Mouse (Mus musculus): Measurements from ENCODE around the gene Tmub1. TPM values are rescaled to one million over a fixed set of nuclear protein-coding genes. Genes with fewer than 3 reads are reported as not detected.

The Tmub1 gene
- polyA plus RNA-seq, 1 experiment from 2014 or later = 24.6 TPM

DNA sequence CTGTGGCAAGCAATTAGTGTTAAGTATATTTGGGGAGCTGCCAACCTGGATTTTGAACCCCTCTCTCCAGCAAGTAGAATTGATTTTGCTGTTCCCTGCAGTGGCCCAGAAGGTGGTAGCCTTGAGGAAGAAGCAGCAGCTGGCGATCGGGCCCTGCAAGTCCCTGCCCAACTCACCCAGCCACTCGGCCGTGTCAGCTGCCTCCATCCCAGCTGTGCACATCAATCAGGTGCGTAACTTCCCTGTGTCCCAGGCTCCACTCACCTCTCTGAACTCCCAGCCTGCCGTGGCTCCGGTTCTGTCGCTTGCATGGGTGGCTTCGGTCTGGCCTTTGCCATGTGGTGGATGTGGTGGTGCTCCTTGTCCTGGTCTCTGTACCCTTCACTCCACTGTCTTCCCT lies 30.3 kb upstream of the Tmub1 start:
- no peaks in the 10 kb centered on the region for H3K9me3 ChIP-seq
- no peak overlapping the region for H3K4me3 ChIP-seq
- no peak overlapping the region for H3K27ac ChIP-seq
- 84% methylated on average over 9 of the region's 9 CpGs for WGBS
- H3K4me2 ChIP-seq (replicated peaks) = no peak overlapping the region
- H3K27me3 ChIP-seq = peaks cover 29% of the 10 kb centered on the region
- H3K36me3 ChIP-seq = peaks cover 68% of the 10 kb centered on the region
- H3K4me1 ChIP-seq = peaks cover 45% of the 10 kb centered on the region
- no peak for ATAC-seq (ENCODE audit: low FRiP score, low read depth)
- H3K9ac ChIP-seq = no peak overlapping the region

DNA sequence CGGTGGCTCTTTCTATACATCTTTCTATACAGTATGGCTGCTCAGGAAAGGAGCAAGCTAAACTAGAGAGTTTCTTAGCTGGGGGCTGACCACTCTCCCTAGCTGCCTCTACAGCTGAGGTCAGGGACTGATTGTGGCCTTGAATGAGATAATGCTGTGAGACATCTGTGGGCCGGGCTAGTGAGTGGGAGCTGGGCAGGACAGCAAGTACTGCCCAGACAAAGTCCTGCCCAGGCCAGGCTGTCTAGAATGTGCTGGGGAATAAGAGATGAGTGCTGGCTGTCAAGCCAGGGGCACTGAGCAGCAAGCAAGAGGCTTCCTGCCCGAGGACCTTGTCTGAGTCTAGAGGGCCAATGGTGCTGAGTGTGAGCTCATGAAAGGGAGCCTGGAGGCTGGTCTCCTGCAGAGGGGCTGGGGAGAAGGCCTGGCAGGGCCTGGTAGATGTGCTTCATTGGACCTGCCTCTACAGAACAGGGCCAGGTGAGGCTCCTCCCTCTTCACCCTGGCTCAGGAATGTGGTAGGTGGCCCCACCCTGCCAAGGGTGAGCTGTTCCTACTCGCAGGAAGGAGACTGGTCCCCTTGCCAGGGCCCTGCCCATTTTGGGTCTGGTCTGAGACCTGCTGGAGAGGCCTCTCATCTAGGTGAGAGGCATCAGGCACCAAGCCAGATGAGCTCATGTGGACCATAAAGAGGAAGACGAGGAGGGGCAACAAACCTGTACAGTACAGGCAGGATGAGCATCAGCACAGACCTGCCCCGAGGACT lies 28.0 kb upstream of the Tmub1 start:
- 0 out of 2 replicates have a peak overlapping the region, but pooled peaks have one; percentile 40 for H3K9ac ChIP-seq
- H3K27ac ChIP-seq = no peak overlapping the region
- peaks cover 49% of the 10 kb centered on the region for H3K36me3 ChIP-seq
- H3K9me3 ChIP-seq = no peaks in the 10 kb centered on the region
- ATAC-seq (ENCODE audit: low FRiP score, low read depth) = no peak
- peaks cover 43% of the 10 kb centered on the region for H3K4me1 ChIP-seq
- 61% methylated on average over 6 of the region's 6 CpGs for WGBS
- H3K4me3 ChIP-seq = peak overlapping the region; percentile 51
- H3K4me2 ChIP-seq (replicated peaks) = peak overlapping the region; percentile 83
- H3K27me3 ChIP-seq = peaks cover 29% of the 10 kb centered on the region

DNA sequence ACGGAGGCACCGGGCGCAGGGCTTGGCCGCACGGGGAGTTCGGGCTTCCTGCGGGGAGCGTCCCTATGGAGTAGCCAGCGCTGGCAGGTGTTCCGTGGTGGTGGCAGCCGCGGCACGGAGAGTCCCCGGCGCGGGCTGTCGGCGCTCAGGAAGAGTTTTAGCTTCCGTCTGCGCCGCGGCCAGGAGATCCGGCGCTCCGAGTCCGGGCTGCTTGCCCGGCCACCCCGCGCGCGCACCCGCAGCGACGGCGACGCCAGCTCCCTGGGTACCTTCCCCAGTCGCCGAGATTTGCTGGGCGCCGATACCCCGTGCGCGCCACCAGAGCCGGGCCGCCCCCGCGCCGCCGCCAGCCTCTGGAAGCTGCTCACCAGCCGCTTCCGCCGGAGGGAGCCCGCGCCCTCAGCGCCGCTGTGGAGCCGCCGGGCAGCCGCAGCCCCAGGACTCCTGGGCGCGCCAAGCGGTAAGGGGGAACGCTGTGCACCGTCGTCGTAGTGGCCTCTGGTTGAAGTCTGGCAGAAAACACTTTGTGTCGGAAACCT lies 27.1 kb upstream of the Tmub1 start:
- Histone ChIP-seq H3K4me1 (peaks cover 43% of the 10 kb centered on the region), H3K9ac (peak overlapping the region; percentile 72), H3K27ac (no peak overlapping the region), H3K4me3 (peak overlapping the region; percentile 51), H3K36me3 (peaks cover 40% of the 10 kb centered on the region), H3K27me3 (peaks cover 29% of the 10 kb centered on the region), H3K9me3 (no peaks in the 10 kb centered on the region), H3K4me2 (replicated peaks) (peak overlapping the region; percentile 83)
- WGBS = 2% methylated on average over 67 of the region's 67 CpGs
- no peak for ATAC-seq (ENCODE audit: low FRiP score, low read depth)

DNA sequence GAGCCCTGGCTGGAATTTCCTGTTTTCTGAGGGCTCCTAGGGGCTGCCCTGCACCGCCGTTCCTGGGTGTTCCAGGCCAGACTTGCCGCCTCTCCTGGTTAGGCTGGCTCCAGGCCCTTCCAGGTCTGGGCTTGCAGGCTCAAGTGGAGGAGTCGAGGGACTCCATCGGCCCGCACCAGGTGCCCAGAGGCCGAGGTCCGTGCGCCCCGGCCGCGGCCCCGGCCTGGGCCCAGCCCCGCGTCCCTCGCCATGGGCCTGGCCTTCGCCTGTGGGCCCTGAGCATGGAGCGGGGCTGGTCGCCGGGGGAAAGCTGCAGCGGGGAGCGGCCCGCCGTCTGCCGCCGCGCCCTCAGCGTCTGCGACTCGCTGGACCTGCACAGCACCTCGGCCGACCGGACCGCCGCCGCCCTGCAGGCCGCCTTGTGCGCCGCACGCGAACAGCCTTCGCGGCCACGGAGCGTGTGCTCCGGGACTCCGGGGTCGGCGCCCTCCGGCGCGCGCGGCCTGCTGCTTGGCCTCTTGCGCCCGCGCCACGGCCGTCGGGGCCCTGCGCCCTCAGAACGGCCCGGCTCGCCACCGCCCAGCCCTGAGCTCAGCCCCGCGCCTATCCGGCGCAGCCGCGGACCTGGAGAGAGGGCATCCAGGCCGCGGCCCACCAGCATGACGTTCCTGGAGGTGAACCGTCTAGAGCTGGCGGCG lies 26.5 kb upstream of the Tmub1 start:
- Histone ChIP-seq H3K9ac (peak overlapping the region; percentile 72), H3K4me3 (peak overlapping the region; percentile 51), H3K27ac (peak overlapping the region; percentile 44; the same call in 1 of the 2 replicates), H3K4me2 (replicated peaks) (peak overlapping the region; percentile 83), H3K4me1 (peaks cover 47% of the 10 kb centered on the region), H3K9me3 (no peaks in the 10 kb centered on the region), H3K27me3 (peaks cover 29% of the 10 kb centered on the region), H3K36me3 (peaks cover 34% of the 10 kb centered on the region)
- 2% methylated on average over 71 of the region's 77 CpGs for WGBS
- ATAC-seq (ENCODE audit: low FRiP score, low read depth) = peak; percentile 21

- peaks cover 49% of the 10 kb centered on the region for H3K4me1 ChIP-seq
- WGBS = 16% methylated on average over 7 of the region's 7 CpGs
Measured at GRCm38 (mm10) chr5:24472884-24473619, 25.4 kb upstream of the Tmub1 start.

GRCm38 (mm10) chr5:24470600-24470999 lies 22.9 kb upstream of the Tmub1 start:
- H3K4me3 ChIP-seq = no peak overlapping the region
- ATAC-seq (ENCODE audit: low FRiP score, low read depth) = no peak
- no peak overlapping the region for H3K9ac ChIP-seq
- no peak overlapping the region for H3K27ac ChIP-seq
- peaks cover 26% of the 10 kb centered on the region for H3K27me3 ChIP-seq
- H3K4me2 ChIP-seq (replicated peaks) = no peak overlapping the region
- WGBS = 9% methylated on average over 5 of the region's 5 CpGs
- no peaks in the 10 kb centered on the region for H3K9me3 ChIP-seq
- no peaks in the 10 kb centered on the region; the same call in 1 of the 2 replicates for H3K36me3 ChIP-seq
- H3K4me1 ChIP-seq = peaks cover 43% of the 10 kb centered on the region

More at GRCm38 (mm10) chr5:24472884-24473619, 25.4 kb upstream of the Tmub1 start:
- peak overlapping the region; percentile 64 for H3K27ac ChIP-seq
- peaks cover 29% of the 10 kb centered on the region for H3K27me3 ChIP-seq
- 0 out of 2 replicates have a peak overlapping the region, but pooled peaks have one; percentile 51 for H3K4me3 ChIP-seq
- peak; percentile 10; the same call in 1 of the 2 replicates for ATAC-seq (ENCODE audit: low FRiP score, low read depth)
- peak overlapping the region; percentile 83 for H3K4me2 ChIP-seq (replicated peaks)
- H3K36me3 ChIP-seq = peaks cover 23% of the 10 kb centered on the region
- H3K9me3 ChIP-seq = no peaks in the 10 kb centered on the region
- H3K9ac ChIP-seq = no peak overlapping the region

- ATAC-seq (ENCODE audit: low FRiP score, low read depth) = no peak
- no peak overlapping the region for H3K9ac ChIP-seq
- peaks cover 14% of the 10 kb centered on the region for H3K36me3 ChIP-seq
- no peaks in the 10 kb centered on the region for H3K9me3 ChIP-seq
- H3K27ac ChIP-seq = no peak overlapping the region
- 72% methylated on average over 12 of the region's 12 CpGs for WGBS
- H3K27me3 ChIP-seq = no peaks in the 10 kb centered on the region
- no peak overlapping the region for H3K4me3 ChIP-seq
- no peak overlapping the region for H3K4me2 ChIP-seq (replicated peaks)
- peaks cover 6% of the 10 kb centered on the region; the same call in 1 of the 2 replicates for H3K4me1 ChIP-seq
Measured at GRCm38 (mm10) chr5:24466762-24467161, 19.1 kb upstream of the Tmub1 start.

DNA sequence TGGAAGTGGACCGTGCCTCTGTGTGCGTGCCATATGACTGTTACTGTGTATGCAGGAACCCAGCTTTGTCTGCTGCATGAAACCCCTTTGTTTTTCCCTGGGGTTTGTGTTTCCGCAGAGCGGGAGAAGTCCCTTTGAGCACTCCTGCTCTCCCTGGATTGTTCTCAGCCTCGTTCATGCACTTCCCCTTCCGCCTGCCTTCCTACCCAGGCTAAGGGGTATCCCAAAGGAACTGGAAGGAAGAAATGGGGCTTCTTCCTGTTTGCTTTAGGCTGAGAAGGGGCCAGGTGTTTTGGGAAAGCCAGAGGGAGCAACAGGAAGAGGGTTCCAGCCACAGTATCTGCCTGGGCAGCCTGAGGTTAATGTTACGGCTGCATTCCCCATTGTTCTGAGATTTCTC lies 8.0 kb upstream of the Tmub1 start:
- H3K27ac ChIP-seq = peak overlapping the region; percentile 16; the same call in 1 of the 2 replicates
- peaks cover 39% of the 10 kb centered on the region for H3K36me3 ChIP-seq
- 0 out of 2 replicates have a peak, but pooled peaks cover 3% of the 10 kb centered on the region for H3K9me3 ChIP-seq
- H3K9ac ChIP-seq = 0 out of 2 replicates have a peak overlapping the region, but pooled peaks have one; percentile 48
- no peak for ATAC-seq (ENCODE audit: low FRiP score, low read depth)
- no peak overlapping the region for H3K4me3 ChIP-seq
- H3K4me1 ChIP-seq = peaks cover 44% of the 10 kb centered on the region
- no peaks in the 10 kb centered on the region for H3K27me3 ChIP-seq
- 70% methylated on average over 7 of the region's 7 CpGs for WGBS
- peak overlapping the region; percentile 100 for H3K4me2 ChIP-seq (replicated peaks)

- 63% methylated on average over 3 of the region's 3 CpGs for WGBS
- H3K9ac ChIP-seq = peak overlapping the region; percentile 8; the same call in 1 of the 2 replicates
- ATAC-seq (ENCODE audit: low FRiP score, low read depth) = no peak
Measured at GRCm38 (mm10) chr5:24455076-24455475, 7.4 kb upstream of the Tmub1 start.

DNA sequence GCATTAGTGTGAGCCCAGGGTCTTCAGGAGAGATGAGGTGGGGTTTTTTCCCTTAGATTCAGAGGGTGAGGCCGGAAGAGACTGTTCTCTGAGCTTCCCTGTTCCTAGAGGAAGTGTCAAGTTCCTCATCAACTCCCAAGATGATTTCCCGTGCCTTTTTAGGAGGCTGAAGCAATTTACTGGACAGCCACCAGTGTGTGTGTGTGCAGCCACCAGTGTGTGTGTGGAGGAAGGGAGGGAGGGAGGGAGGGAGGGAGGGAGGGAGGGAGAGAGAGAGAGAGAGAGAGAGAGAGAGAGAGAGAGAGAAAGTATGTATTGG lies 6.3 kb upstream of the Tmub1 start:
- Histone ChIP-seq H3K27me3 (no peaks in the 10 kb centered on the region), H3K4me2 (replicated peaks) (peak overlapping the region; percentile 100), H3K36me3 (peaks cover 31% of the 10 kb centered on the region), H3K27ac (no peak overlapping the region), H3K4me3 (peak overlapping the region; percentile 94), H3K4me1 (peaks cover 44% of the 10 kb centered on the region), H3K9me3 (0 out of 2 replicates have a peak, but pooled peaks cover 3% of the 10 kb centered on the region), H3K9ac (peak overlapping the region; percentile 95)
- ATAC-seq (ENCODE audit: low FRiP score, low read depth) = no peak
- WGBS = 6% methylated on average over 2 of the region's 2 CpGs

More at GRCm38 (mm10) chr5:24455076-24455475, 7.4 kb upstream of the Tmub1 start:
- Histone ChIP-seq H3K36me3 (peaks cover 35% of the 10 kb centered on the region), H3K4me3 (no peak overlapping the region), H3K9me3 (0 out of 2 replicates have a peak, but pooled peaks cover 3% of the 10 kb centered on the region), H3K4me1 (peaks cover 44% of the 10 kb centered on the region), H3K4me2 (replicated peaks) (peak overlapping the region; percentile 100), H3K27me3 (no peaks in the 10 kb centered on the region), H3K27ac (0 out of 2 replicates have a peak overlapping the region, but pooled peaks have one; percentile 44)

DNA sequence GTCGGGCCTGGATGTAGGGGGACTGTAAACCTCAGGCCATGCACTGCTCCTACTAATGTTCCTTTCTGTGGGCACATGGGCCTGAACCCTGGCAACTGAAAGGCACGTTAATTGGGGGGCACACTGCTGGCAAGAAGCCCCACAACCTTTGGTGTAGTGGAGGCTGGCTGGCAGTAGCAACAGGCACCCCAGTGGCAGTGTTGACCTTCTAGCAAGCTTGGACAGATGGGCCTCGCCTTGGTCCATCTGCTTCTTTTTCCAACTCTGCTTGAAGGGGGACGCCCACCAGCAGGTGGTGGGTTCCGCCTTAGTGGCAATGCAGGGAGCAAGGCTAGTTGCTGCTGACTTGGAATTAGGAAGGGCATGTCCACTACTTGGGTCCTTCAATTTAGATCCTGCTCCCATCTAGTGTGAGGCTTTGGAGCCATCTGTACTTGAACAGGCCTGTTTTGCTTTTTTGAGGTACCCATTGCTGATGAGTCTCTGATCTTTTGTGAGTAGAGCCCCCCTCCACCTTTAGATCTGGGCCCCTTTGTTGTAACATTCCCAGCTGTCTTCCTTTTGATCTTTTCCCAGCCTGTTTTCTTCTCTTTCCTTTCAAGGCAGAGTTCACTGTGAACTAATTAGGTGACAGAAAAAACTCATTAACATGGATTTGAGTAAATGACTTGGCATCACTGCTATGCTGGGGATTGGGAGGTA lies 5.8 kb upstream of the Tmub1 start:
- H3K4me3 ChIP-seq = peak overlapping the region; percentile 94
- no peak for ATAC-seq (ENCODE audit: low FRiP score, low read depth)
- H3K27ac ChIP-seq = peak overlapping the region; percentile 91; the same call in 1 of the 2 replicates
- peak overlapping the region; percentile 100 for H3K4me2 ChIP-seq (replicated peaks)
- H3K27me3 ChIP-seq = no peaks in the 10 kb centered on the region
- WGBS = 8% methylated on average over 5 of the region's 5 CpGs
- H3K4me1 ChIP-seq = peaks cover 44% of the 10 kb centered on the region
- peaks cover 26% of the 10 kb centered on the region for H3K36me3 ChIP-seq
- H3K9ac ChIP-seq = peak overlapping the region; percentile 95
- H3K9me3 ChIP-seq = 0 out of 2 replicates have a peak, but pooled peaks cover 3% of the 10 kb centered on the region
